Comparison of ENCODE assay signal across 23 mouse cellular contexts in the genomic region with DNA sequence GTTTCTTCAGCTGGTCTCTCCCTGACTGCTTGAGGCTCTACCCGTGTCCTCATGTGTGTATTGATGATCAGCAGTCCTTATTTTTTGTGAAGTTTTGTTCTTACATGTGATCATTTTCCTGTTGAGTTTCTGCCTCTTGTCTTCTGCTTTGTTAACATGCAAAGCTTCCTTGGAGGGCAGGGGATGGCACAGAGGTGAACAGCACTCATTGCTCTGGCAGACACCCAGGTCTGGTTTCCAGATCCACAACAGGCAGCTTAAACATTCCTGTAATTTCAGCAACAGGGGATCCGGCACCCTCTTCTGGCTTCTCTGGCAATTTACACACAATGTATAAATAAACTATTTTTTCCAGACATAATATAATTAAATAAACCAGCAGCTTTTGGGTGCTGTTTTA.
DNase-seq lines count a peak whose midpoint lies in the region; TF ChIP-seq lines count a peak whose summit lies in the region.
"Had no signal": no experiment of that assay in that cellular context is flagged by ENCODE, and none has a peak within 500 bp of the region (broad histone marks: within the 10 kb centered on the region; RNA-seq: fewer than 3 reads in every experiment).

No protein-coding gene starts in this region.

- no peaks in the 10 kb centered on the region for H3K27me3 ChIP-seq in CH12.LX (replicated peaks)
- H3K27me3 ChIP-seq: embryonic facial prominence, embryonic 12.5 days; forebrain, embryonic 12.5 days; hindbrain, embryonic 12.5 days; limb, embryonic 12.5 days had no signal

- H3K9ac ChIP-seq in CH12.LX (ENCODE audit: insufficient read depth, low read depth), result no peak overlapping the region
- H3K9ac ChIP-seq: embryonic facial prominence, embryonic 12.5 days; forebrain, embryonic 12.5 days; hindbrain, embryonic 12.5 days; limb, embryonic 12.5 days; liver, postnatal 0 days had no signal

- no peaks in the 10 kb centered on the region for H3K36me3 ChIP-seq in CH12.LX (replicated peaks in 1 of 2; ENCODE audit: control insufficient read depth in 1 of 2, insufficient read depth in 1 of 2, low read length in 1 of 2)
- H3K36me3 ChIP-seq: embryonic facial prominence, embryonic 12.5 days; forebrain, embryonic 12.5 days; hindbrain, embryonic 12.5 days; limb, embryonic 12.5 days; midbrain, embryonic 10.5 days had no signal

- in situ Hi-C loops in CH12.LX (cut with MboI; ENCODE audit: low pct_ligation_motif_present, low pct_unique_long_range_greater_than_20kb, low sequenced_read_pairs), result no loop called here

- no peaks in the 10 kb centered on the region for H3K9me3 ChIP-seq in CH12.LX (replicated peaks; ENCODE audit: low read length)
- H3K9me3 ChIP-seq: embryonic facial prominence, embryonic 12.5 days; forebrain, embryonic 12.5 days; hindbrain, embryonic 12.5 days; limb, embryonic 12.5 days; midbrain, embryonic 10.5 days had no signal

- DNase-seq in embryo, embryonic 11 days, result peak; percentile 3
- no peak for DNase-seq in embryo, embryonic 9.5 days (ENCODE audit: extremely low spot score)
- DNase-seq in left cerebral cortex, postnatal 14 days (ENCODE audit: low spot score in 2 of 2), result peak; percentile 4 to 16
- DNase-seq in left cerebral cortex, adult 18-20 months (ENCODE audit: low spot score in 2 of 2), result no peak
- DNase-seq in CH12.LX (ENCODE audit: extremely low read depth) (no peak), ZHBTc4 (ENCODE audit: low read depth, low spot score) (peak; percentile 5)
- no peak for DNase-seq in adrenal gland, postnatal 25 days
- no peak for DNase-seq in kidney, postnatal 4 days
- DNase-seq: adrenal gland, adult 2 months; cerebellum, adult 9-10 months; gastrocnemius, postnatal 36 days; kidney, adult 2 months; kidney, postnatal 14 days; liver, postnatal 0 days; spleen, adult 18-20 months; thymus, postnatal 14 days had no signal

- H3K4me1 ChIP-seq in CH12.LX (ENCODE audit: control insufficient read depth in 1 of 2, insufficient read depth in 2 of 2), result no peaks in the 10 kb centered on the region
- H3K4me1 ChIP-seq: embryonic facial prominence, embryonic 12.5 days; forebrain, embryonic 12.5 days; hindbrain, embryonic 12.5 days; limb, embryonic 12.5 days; midbrain, embryonic 10.5 days had no signal

- TF ChIP-seq CTCF in CH12.LX (conservative IDR thresholded peaks at IDR 0.05 in 1 of 2, IDR thresholded peaks at IDR 0.05 in 1 of 2; ENCODE audit: low read depth in 2 of 2, low read length in 2 of 2), result no peak

- intact Hi-C loops in left cerebral cortex, postnatal 14 days (cut with DNase I), result no loop called here

- TF ChIP-seq RAD21 in CH12.LX (IDR thresholded peaks at IDR 0.05; ENCODE audit: low read depth, low read length), result peak; percentile 6

- TF ChIP-seq EP300 in CH12.LX (IDR thresholded peaks at IDR 0.05; ENCODE audit: low read length), result no peak

- no peaks in the 10 kb centered on the region for H3K79me2 ChIP-seq in CH12.LX (replicated peaks; ENCODE audit: control insufficient read depth, extremely low read depth, insufficient read depth, poor library complexity, severe bottlenecking)

- dilution Hi-C loops in CH12.LX (cut with MboI; ENCODE audit: extremely low pct_ligation_motif_present, extremely low pct_unique_long_range_greater_than_20kb, low sequenced_read_pairs), result no loop called here

- no peak for TF ChIP-seq POLR2A in CH12.LX (IDR thresholded peaks at IDR 0.05; ENCODE audit: low read depth, low read length)

- H3K4me2 ChIP-seq in CH12.LX (ENCODE audit: insufficient read depth, low read depth, poor library complexity, severe bottlenecking), result no peak overlapping the region
- H3K4me2 ChIP-seq: embryonic facial prominence, embryonic 12.5 days; forebrain, embryonic 12.5 days; hindbrain, embryonic 12.5 days; limb, embryonic 12.5 days; liver, embryonic 11.5 days had no signal

- H3K27ac ChIP-seq in CH12.LX (ENCODE audit: insufficient read depth, low read depth), result no peak overlapping the region
- H3K27ac ChIP-seq: embryonic facial prominence, embryonic 12.5 days; forebrain, embryonic 12.5 days; hindbrain, embryonic 12.5 days; limb, embryonic 12.5 days; macrophage; midbrain, embryonic 10.5 days had no signal

- H3K4me3 ChIP-seq in CH12.LX (replicated peaks in 1 of 3; ENCODE audit: low read depth in 2 of 3, low read length in 2 of 3, poor library complexity in 1 of 3), result no peak overlapping the region
- H3K4me3 ChIP-seq: embryonic facial prominence, embryonic 12.5 days; forebrain, embryonic 12.5 days; hindbrain, embryonic 12.5 days; limb, embryonic 12.5 days; midbrain, embryonic 10.5 days had no signal

TF ChIP-seq in CH12.LX, 34 proteins besides CTCF, POLR2A, EP300 and RAD21:
- TF ChIP-seq MAX (IDR thresholded peaks at IDR 0.05; ENCODE audit: low read length) (no peak), NRF1 (IDR thresholded peaks at IDR 0.05; ENCODE audit: low read depth, low read length) (no peak), ELF1 (IDR thresholded peaks at IDR 0.05; ENCODE audit: low read depth, low read length) (no peak), CHD1 (IDR thresholded peaks at IDR 0.05; ENCODE audit: low read depth, low read length) (no peak), POLR2AphosphoS2 (IDR thresholded peaks at IDR 0.05; ENCODE audit: low read depth, low read length) (no peak), MEF2A (IDR thresholded peaks at IDR 0.05; ENCODE audit: borderline replicate concordance, low read depth, low read length) (no peak), JUND (conservative IDR thresholded peaks at IDR 0.05; ENCODE audit: low read depth, low read length) (no peak), MXI1 (IDR thresholded peaks at IDR 0.05; ENCODE audit: low read depth, low read length) (no peak), E2F4 (IDR thresholded peaks at IDR 0.05; ENCODE audit: insufficient replicate concordance, low read depth, low read length) (no peak), CHD2 (IDR thresholded peaks at IDR 0.05; ENCODE audit: low read length) (no peak), ETS1 (conservative IDR thresholded peaks at IDR 0.05; ENCODE audit: low read depth, low read length) (no peak), KAT2A (IDR thresholded peaks at IDR 0.05; ENCODE audit: insufficient replicate concordance, low read length) (no peak), HCFC1 (IDR thresholded peaks at IDR 0.05; ENCODE audit: low read depth, low read length) (no peak), MYC (IDR thresholded peaks at IDR 0.05; ENCODE audit: low read depth, low read length) (no peak)
TF ChIP-seq in CH12.LX: peak in this region for 0.

Comparison
In these comparisons a context has a peak if more than half of its experiments do, and no peak if none do; other contexts are left out.
1. DNase-seq: peak in embryo, embryonic 11 days (single experiment), left cerebral cortex, postnatal 14 days (2 of 2) and ZHBTc4 (single experiment); none in embryo, embryonic 9.5 days (single experiment), left cerebral cortex, adult 18-20 months (0 of 2), CH12.LX (single experiment), adrenal gland, postnatal 25 days (single experiment) and kidney, postnatal 4 days (0 of 2).